Mouse (Mus musculus) heart, postnatal 0 days (tissue): ENCODE data around the gene Myb. TPM values are rescaled to one million over a fixed set of nuclear protein-coding genes. Genes with fewer than 3 reads are reported as not detected.

Experiments used
- ATAC-seq: fragments of 200-750 bp; cut with Nextera tagmentation; 2 replicates; pipeline ENCODE4 v1.8.0; 2017; ENCODE audit warnings: low read depth, moderate number of reproducible peaks, moderate library complexity; ENCODE audit not compliant: insufficient read depth
- DNase-seq: peaks from one replicate; pipeline ENCODE4 v3.0.0-alpha.2; 2016; ENCODE audit warnings: low spot score
- H3K27ac ChIP-seq: fragments of 300-500 bp; sonication (generic); 2 replicates; pipeline ENCODE4 v1.5.1; 2014; ENCODE audit warnings: low read depth, mild to moderate bottlenecking
- H3K27me3 ChIP-seq: fragments of 300-500 bp; sonication (generic); 2 replicates; pipeline ENCODE4 v1.6.1; 2014; ENCODE audit warnings: low read length, mixed read lengths; ENCODE audit not compliant: control insufficient read depth, insufficient read depth
- H3K36me3 ChIP-seq: fragments of 300-500 bp; sonication (generic); replicated peaks from 2 replicates; pipeline ENCODE4 v1.6.1; 2014; ENCODE audit warnings: low read length, mixed read lengths; ENCODE audit not compliant: control insufficient read depth, insufficient read depth
- H3K4me1 ChIP-seq: fragments of 300-500 bp; sonication (generic); 2 replicates; pipeline ENCODE4 v1.6.1; 2014; ENCODE audit warnings: antibody characterized with exemption; ENCODE audit not compliant: control insufficient read depth, insufficient read depth
- H3K4me2 ChIP-seq: fragments of 300-500 bp; sonication (generic); 2 replicates; pipeline ENCODE4 v1.6.1; 2014; ENCODE audit warnings: low read depth, mild to moderate bottlenecking, low read length, moderate library complexity
- H3K4me3 ChIP-seq: fragments of 300-500 bp; sonication (generic); 2 replicates; pipeline ENCODE4 v1.5.1; 2014; ENCODE audit warnings: low read depth, low read length
- H3K9ac ChIP-seq: fragments of 300-500 bp; sonication (generic); replicated peaks from 2 replicates; pipeline ENCODE4 v1.6.1; 2014; ENCODE audit warnings: low read depth, low read length, mixed read lengths
- H3K9me3 ChIP-seq: fragments of 300-500 bp; sonication (generic); replicated peaks from 2 replicates; pipeline ENCODE4 v1.6.1; 2016; ENCODE audit warnings: low read length; ENCODE audit not compliant: control insufficient read depth
- CTCF ChIP-seq: IDR thresholded peaks from 2 replicates; pipeline ENCODE4 v1.5.1; 2016; ENCODE audit warnings: antibody characterized with exemption, control low read depth, low read depth
- EP300 ChIP-seq: IDR thresholded peaks from 2 replicates; pipeline ENCODE4 v1.6.1; 2016; ENCODE audit warnings: antibody characterized with exemption, low read depth
- WGBS: fragments of 180-500 bp; shearing (Covaris S2); extraction: QIAGEN DNeasy Blood & Tissue Kit; methylation state at CpG from one replicate; pipeline ENCODE4 v1.1.7; 2014; 5-methylcytosine and 5-hydroxymethylcytosine counted together
- polyA plus RNA-seq: library from polyadenylated mRNA; unstranded; fragments of >200 nt; fragmentation: Nextera tagmentation; extraction: Ambion mirVana; gene quantifications from 2 replicates; pipeline ENCODE4 v1.2.1, GENCODE M21; 2015
- total RNA-seq: library from RNA; depleted of rRNA; stranded (reverse); fragments of >200 nt; gene quantifications from 2 replicates; pipeline ENCODE4 v1.2.3, GENCODE M21; 2014; ENCODE audit warnings: low replicate concordance

Gene Myb
- total and polyA plus RNA-seq, 2 experiments from 2014 or later: 0.15 to 0.20 TPM

DNA sequence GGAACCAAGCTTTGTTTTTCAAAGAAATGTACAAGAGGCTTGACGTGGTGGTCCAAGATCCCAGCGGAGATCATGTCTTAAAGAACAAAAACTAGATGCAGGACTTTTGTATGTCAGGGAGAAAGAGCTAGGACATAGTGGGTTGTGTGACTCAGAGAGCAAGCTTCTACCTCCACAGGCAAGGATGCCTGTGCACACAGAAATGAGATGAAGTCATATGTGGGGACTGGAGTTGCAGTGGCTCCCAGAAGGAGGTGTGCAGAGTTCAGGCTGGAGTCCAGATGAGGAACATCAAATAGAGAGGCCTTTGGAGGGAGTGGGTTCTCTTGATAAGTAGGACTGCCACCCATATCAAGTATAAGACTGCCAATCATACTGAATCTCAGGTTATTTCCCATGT lies 65.9 kb downstream of the Myb start:
- TF ChIP-seq EP300 (no peak), CTCF (no peak)
- no peak overlapping the region for H3K27ac ChIP-seq
- no peaks in the 10 kb centered on the region for H3K36me3 ChIP-seq
- 82% methylated on average over 2 of the region's 2 CpGs for WGBS
- no peak for ATAC-seq
- no peak overlapping the region for H3K4me3 ChIP-seq
- no peak overlapping the region for H3K4me2 ChIP-seq
- H3K9me3 ChIP-seq: no peaks in the 10 kb centered on the region
- H3K9ac ChIP-seq: no peak overlapping the region
- DNase-seq: no peak
- H3K4me1 ChIP-seq: no peaks in the 10 kb centered on the region
- H3K27me3 ChIP-seq: no peaks in the 10 kb centered on the region

DNA sequence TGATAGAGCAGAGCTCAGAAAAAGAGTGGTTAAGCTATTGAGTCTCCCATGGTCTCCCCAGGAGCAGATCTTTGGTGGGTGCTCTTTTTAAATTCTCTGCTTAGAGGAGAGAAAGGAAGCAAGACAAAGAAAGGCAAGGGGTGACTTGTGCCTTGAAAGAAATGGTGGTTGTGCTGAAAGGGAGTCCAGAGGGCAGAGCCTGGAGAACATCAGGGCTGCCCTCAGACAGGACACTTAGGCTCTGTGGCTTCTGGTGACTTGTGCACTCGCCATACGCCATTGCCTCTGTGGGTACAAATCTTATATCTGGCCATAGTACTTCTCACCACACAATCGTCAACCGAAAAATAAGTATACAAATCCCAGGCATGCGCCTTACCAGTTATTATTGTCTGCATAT lies 67.5 kb downstream of the Myb start:
- H3K9me3 ChIP-seq: no peaks in the 10 kb centered on the region
- no peak overlapping the region for H3K9ac ChIP-seq
- no peak for DNase-seq
- H3K4me1 ChIP-seq: no peaks in the 10 kb centered on the region
- no peaks in the 10 kb centered on the region for H3K27me3 ChIP-seq
- peak overlapping the region; percentile 55; the same call in 1 of the 2 replicates for H3K27ac ChIP-seq
- TF ChIP-seq EP300 (no peak), CTCF (no peak)
- no peak overlapping the region for H3K4me2 ChIP-seq
- WGBS: 84% methylated on average over 5 of the region's 5 CpGs
- H3K36me3 ChIP-seq: no peaks in the 10 kb centered on the region
- ATAC-seq: no peak
- no peak overlapping the region for H3K4me3 ChIP-seq

- no peaks in the 10 kb centered on the region for H3K4me1 ChIP-seq
- ATAC-seq: no peak
- DNase-seq: no peak
- no peaks in the 10 kb centered on the region for H3K9me3 ChIP-seq
- no peak overlapping the region for H3K4me2 ChIP-seq
- H3K4me3 ChIP-seq: no peak overlapping the region
- no peaks in the 10 kb centered on the region for H3K27me3 ChIP-seq
- WGBS: 55% methylated on average over 18 of the region's 18 CpGs
- no peaks in the 10 kb centered on the region for H3K36me3 ChIP-seq
- H3K9ac ChIP-seq: no peak overlapping the region
- H3K27ac ChIP-seq: peak overlapping the region; percentile 55; the same call in 1 of the 2 replicates
- TF ChIP-seq EP300: no peak
- no peak for TF ChIP-seq CTCF
Measured at GRCm38 (mm10) chr10:21092501-21093270, 68.1 kb downstream of the Myb start.

DNA sequence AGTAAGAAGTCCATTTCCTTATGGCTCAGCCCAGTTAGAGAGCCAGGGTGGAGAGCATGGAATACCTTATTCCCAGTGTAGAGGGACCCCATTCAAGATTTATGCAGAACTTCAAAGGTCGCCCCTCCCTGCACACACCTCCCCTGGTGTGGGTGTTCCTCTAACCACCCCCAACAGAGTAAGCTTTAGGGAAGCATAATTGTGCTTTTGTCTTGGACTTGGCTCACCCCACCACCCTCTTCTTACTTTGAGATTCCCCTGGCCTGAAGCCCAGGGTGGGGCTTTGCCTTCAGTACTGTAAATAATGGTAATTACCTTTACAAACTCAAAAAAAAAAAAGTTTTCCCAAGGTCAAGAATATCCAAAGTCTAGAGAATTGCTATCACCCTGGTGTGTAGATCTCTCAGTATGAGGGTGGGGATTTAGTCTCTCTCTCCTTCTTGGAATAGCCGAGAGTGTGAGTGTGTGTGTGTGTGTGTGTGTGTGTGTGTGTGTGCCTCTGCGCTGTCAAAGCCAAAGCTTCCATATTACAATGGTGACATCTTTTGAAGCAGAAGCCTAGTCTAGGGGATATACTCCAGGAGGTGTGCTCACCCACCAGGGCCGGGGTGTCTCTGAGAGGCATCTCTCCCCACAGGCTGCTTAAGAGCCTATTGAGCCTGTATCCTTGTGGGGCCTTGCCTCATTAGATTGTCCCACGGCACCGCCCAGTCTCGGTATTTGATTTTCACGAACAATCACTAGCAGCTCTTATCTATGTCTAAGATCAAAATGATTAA lies 69.7 kb downstream of the Myb start:
- WGBS: 85% methylated on average over 8 of the region's 8 CpGs
- no peak for ATAC-seq

GRCm38 (mm10) chr10:21089541-21089940 lies 71.2 kb downstream of the Myb start:
- Histone ChIP-seq H3K27ac (no peak overlapping the region), H3K4me3 (no peak overlapping the region), H3K4me2 (no peak overlapping the region), H3K9me3 (no peaks in the 10 kb centered on the region), H3K9ac (no peak overlapping the region), H3K27me3 (no peaks in the 10 kb centered on the region), H3K4me1 (no peaks in the 10 kb centered on the region), H3K36me3 (no peaks in the 10 kb centered on the region)
- 76% methylated on average over 3 of the region's 3 CpGs for WGBS
- ATAC-seq: no peak
- no peak for DNase-seq
- TF ChIP-seq EP300 (no peak), CTCF (no peak)

More for the DNA sequence above, 69.7 kb downstream of the Myb start:
- H3K27ac ChIP-seq: peak overlapping the region; percentile 7; the same call in 1 of the 2 replicates
- TF ChIP-seq CTCF: no peak
- TF ChIP-seq EP300: no peak
- no peak overlapping the region for H3K4me2 ChIP-seq
- no peak for DNase-seq
- no peaks in the 10 kb centered on the region for H3K36me3 ChIP-seq
- H3K4me1 ChIP-seq: no peaks in the 10 kb centered on the region
- no peaks in the 10 kb centered on the region for H3K9me3 ChIP-seq
- no peak overlapping the region for H3K9ac ChIP-seq
- H3K27me3 ChIP-seq: no peaks in the 10 kb centered on the region
- no peak overlapping the region for H3K4me3 ChIP-seq
